Mouse (Mus musculus) small intestine, adult 2 months (tissue): ENCODE data around the gene Col4a3bp.

ENCODE experiments used
- CTCF ChIP-seq: fragments of 200-500 bp; IDR thresholded peaks from 2 replicates; pipeline ENCODE4 v1.5.1; 2012; ENCODE audit warnings: low read depth, mild to moderate bottlenecking, control low read depth, inconsistent platforms, low read length, moderate library complexity, mixed read lengths; ENCODE audit not compliant: insufficient replicate concordance, insufficient read length; ENCODE audit errors: extremely low read depth
- POLR2A ChIP-seq: fragments of 200-500 bp; IDR thresholded peaks from 2 replicates; pipeline ENCODE4 v1.6.1; 2012; ENCODE audit warnings: low read depth, mild to moderate bottlenecking, control low read depth, inconsistent platforms, low read length, moderate library complexity

- TF ChIP-seq POLR2A (no peak), CTCF (no peak)
These were observed 88.0 kb downstream of the Col4a3bp start for GRCm38 (mm10) chr13:96630396-96630795.
